Mouse (Mus musculus): ENCODE measurements around the gene Retsat.

Retsat gene

GRCm38 (mm10) chr6:72588307-72588706 is 10.0 kb upstream of the Retsat start:
- DNase-seq (ENCODE audit: low read depth, low spot score), result no peak

- no peak for DNase-seq (ENCODE audit: low read depth, low spot score)
Observed at GRCm38 (mm10) chr6:72590111-72590510, 8.2 kb upstream of the Retsat start.

GRCm38 (mm10) chr6:72593011-72593803 is 5.1 kb upstream of the Retsat start:
- DNase-seq (ENCODE audit: low read depth, low spot score), result no peak

- no peak for DNase-seq (ENCODE audit: low read depth, low spot score)
Observed at GRCm38 (mm10) chr6:72593914-72594313, 4.4 kb upstream of the Retsat start.

- no peak for DNase-seq (ENCODE audit: low read depth, low spot score)
Observed at GRCm38 (mm10) chr6:72597083-72597874, 996 bp upstream of the Retsat start.

- DNase-seq (ENCODE audit: low read depth, low spot score), result no peak
Observed at GRCm38 (mm10) chr6:72598791-72599557, 699 bp downstream of the Retsat start.

- DNase-seq (ENCODE audit: low read depth, low spot score), result no peak
Observed at GRCm38 (mm10) chr6:72600216-72600615, 1.9 kb downstream of the Retsat start.

- no peak for DNase-seq (ENCODE audit: low read depth, low spot score)
Observed at GRCm38 (mm10) chr6:72600771-72601170, 2.5 kb downstream of the Retsat start.

GRCm38 (mm10) chr6:72601732-72602131 is 3.5 kb downstream of the Retsat start:
- DNase-seq (ENCODE audit: low read depth, low spot score), result peak; percentile 79

GRCm38 (mm10) chr6:72604066-72604465 is 5.8 kb downstream of the Retsat start:
- DNase-seq (ENCODE audit: low read depth, low spot score), result peak; percentile 32

GRCm38 (mm10) chr6:72607060-72607459 is 8.8 kb downstream of the Retsat start:
- DNase-seq (ENCODE audit: low read depth, low spot score), result no peak

- no peak for DNase-seq (ENCODE audit: low read depth, low spot score)
Observed at GRCm38 (mm10) chr6:72607676-72608075, 9.4 kb downstream of the Retsat start.

- DNase-seq (ENCODE audit: low read depth, low spot score), result no peak
Observed at GRCm38 (mm10) chr6:72608662-72609184, 10.4 kb downstream of the Retsat start.

- DNase-seq (ENCODE audit: low read depth, low spot score), result no peak
Observed at GRCm38 (mm10) chr6:72610261-72610660, 12.0 kb downstream of the Retsat start.

GRCm38 (mm10) chr6:72615151-72615550 is 16.9 kb downstream of the Retsat start:
- no peak for DNase-seq (ENCODE audit: low read depth, low spot score)

GRCm38 (mm10) chr6:72615561-72616375 is 17.5 kb downstream of the Retsat start:
- DNase-seq (ENCODE audit: low read depth, low spot score), result no peak

GRCm38 (mm10) chr6:72616643-72617288 is 18.5 kb downstream of the Retsat start, which contains the start of gene Tgoln1:
Tgoln1 (minus strand) TSS chr6:72617000.
- peak; percentile 95 for DNase-seq (ENCODE audit: low read depth, low spot score)

GRCm38 (mm10) chr6:72619734-72620532 is 21.7 kb downstream of the Retsat start:
- DNase-seq (ENCODE audit: low read depth, low spot score), result no peak

GRCm38 (mm10) chr6:72620920-72621319 is 22.6 kb downstream of the Retsat start:
- DNase-seq (ENCODE audit: low read depth, low spot score), result no peak
